Mouse (Mus musculus) intestine, postnatal 0 days (tissue): Measurements from ENCODE around the gene Ptges3l. TPM values are rescaled to one million over a fixed set of nuclear protein-coding genes. Genes with fewer than 3 reads are reported as not detected.

ENCODE experiments used
- ATAC-seq: fragments of 200-750 bp; cut with Nextera tagmentation; 2 replicates; pipeline ENCODE4 v1.8.0; 2017; ENCODE audit warnings: mild to moderate bottlenecking, moderate TSS enrichment, moderate library complexity
- H3K27ac ChIP-seq: fragments of 300-500 bp; sonication (generic); 2 replicates; pipeline ENCODE4 v1.5.1; 2014; ENCODE audit warnings: mild to moderate bottlenecking, low read depth, low read length, moderate library complexity
- H3K27me3 ChIP-seq: fragments of 300-500 bp; sonication (generic); replicated peaks from 2 replicates; pipeline ENCODE4 v1.6.1; 2014; ENCODE audit warnings: low read length, mixed read lengths; ENCODE audit not compliant: control insufficient read depth, insufficient read depth
- H3K36me3 ChIP-seq: fragments of 300-500 bp; sonication (generic); 2 replicates; pipeline ENCODE4 v1.6.1; 2014; ENCODE audit warnings: mild to moderate bottlenecking, moderate library complexity; ENCODE audit not compliant: control insufficient read depth, insufficient read depth
- H3K4me1 ChIP-seq: fragments of 300-500 bp; sonication (generic); replicated peaks from 2 replicates; pipeline ENCODE4 v1.6.1; 2014; ENCODE audit warnings: antibody characterized with exemption, low read length, mixed read lengths; ENCODE audit not compliant: control insufficient read depth, insufficient read depth
- H3K4me2 ChIP-seq: fragments of 300-500 bp; sonication (generic); replicated peaks from 2 replicates; pipeline ENCODE4 v1.6.1; 2014; ENCODE audit warnings: low read depth, mild to moderate bottlenecking, moderate library complexity
- H3K4me3 ChIP-seq: fragments of 300-500 bp; sonication (generic); 2 replicates; pipeline ENCODE4 v1.5.1; 2014; ENCODE audit warnings: low read depth, low read length
- H3K9ac ChIP-seq: fragments of 300-500 bp; sonication (generic); 2 replicates; pipeline ENCODE4 v1.6.1; 2014; ENCODE audit warnings: mild to moderate bottlenecking, low read depth, low read length
- H3K9me3 ChIP-seq: fragments of 300-500 bp; sonication (generic); 2 replicates; pipeline ENCODE4 v1.6.1; 2016; ENCODE audit warnings: mixed run types; ENCODE audit not compliant: control insufficient read depth
- CTCF ChIP-seq: sonication (generic); IDR thresholded peaks from 2 replicates; pipeline ENCODE4 v1.5.1; 2016; ENCODE audit warnings: low read depth, mild to moderate bottlenecking, control low read depth, antibody characterized with exemption, moderate library complexity
- WGBS: fragments of 180-500 bp; shearing (Covaris S2); extraction: QIAGEN DNeasy Blood & Tissue Kit; methylation state at CpG from one replicate; pipeline ENCODE4 v1.1.7; 2014; 5-methylcytosine and 5-hydroxymethylcytosine counted together
- polyA plus RNA-seq: library from polyadenylated mRNA; unstranded; fragments of >200 nt; fragmentation: Nextera tagmentation; extraction: Ambion mirVana; gene quantifications from 2 replicates; pipeline ENCODE4 v1.2.1, GENCODE M21; 2015

Gene Ptges3l
- polyA plus RNA-seq, 1 experiment from 2014 or later = 7.0 TPM

GRCm38 (mm10) chr11:101459716-101460115 lies 34.6 kb upstream of the Ptges3l start:
- H3K4me2 ChIP-seq = no peak overlapping the region
- H3K27me3 ChIP-seq = no peaks in the 10 kb centered on the region
- no peak for TF ChIP-seq CTCF
- peaks cover 64% of the 10 kb centered on the region for H3K36me3 ChIP-seq
- no peak overlapping the region for H3K4me3 ChIP-seq
- no peaks in the 10 kb centered on the region for H3K9me3 ChIP-seq
- H3K4me1 ChIP-seq = 0 out of 2 replicates have a peak, but pooled peaks cover 2% of the 10 kb centered on the region
- WGBS = 68% methylated on average over 6 of the region's 6 CpGs
- H3K9ac ChIP-seq = no peak overlapping the region
- no peak overlapping the region for H3K27ac ChIP-seq
- ATAC-seq = no peak

GRCm38 (mm10) chr11:101458217-101458616 lies 33.1 kb upstream of the Ptges3l start:
- no peak overlapping the region for H3K9ac ChIP-seq
- H3K36me3 ChIP-seq = peaks cover 70% of the 10 kb centered on the region
- no peaks in the 10 kb centered on the region for H3K4me1 ChIP-seq
- H3K27ac ChIP-seq = no peak overlapping the region; the same call in 1 of the 2 replicates
- ATAC-seq = no peak
- H3K27me3 ChIP-seq = no peaks in the 10 kb centered on the region
- WGBS = 85% methylated on average over 12 of the region's 12 CpGs
- no peaks in the 10 kb centered on the region for H3K9me3 ChIP-seq
- H3K4me2 ChIP-seq = no peak overlapping the region
- no peak overlapping the region for H3K4me3 ChIP-seq
- no peak for TF ChIP-seq CTCF

GRCm38 (mm10) chr11:101457631-101458030 lies 32.5 kb upstream of the Ptges3l start:
- Histone ChIP-seq H3K9me3 (no peaks in the 10 kb centered on the region), H3K4me2 (no peak overlapping the region), H3K9ac (no peak overlapping the region), H3K27ac (no peak overlapping the region; the same call in 1 of the 2 replicates), H3K4me1 (no peaks in the 10 kb centered on the region), H3K36me3 (peaks cover 68% of the 10 kb centered on the region), H3K27me3 (no peaks in the 10 kb centered on the region), H3K4me3 (no peak overlapping the region)
- WGBS = 91% methylated on average over 9 of the region's 9 CpGs
- no peak for ATAC-seq
- TF ChIP-seq CTCF = no peak

- no peak overlapping the region for H3K9ac ChIP-seq
- no peaks in the 10 kb centered on the region for H3K4me1 ChIP-seq
- no peaks in the 10 kb centered on the region for H3K27me3 ChIP-seq
- WGBS = 53% methylated on average over 7 of the region's 7 CpGs
- no peak for ATAC-seq
- peaks cover 51% of the 10 kb centered on the region for H3K36me3 ChIP-seq
- H3K4me2 ChIP-seq = no peak overlapping the region
- TF ChIP-seq CTCF = no peak
- H3K27ac ChIP-seq = no peak overlapping the region
- H3K9me3 ChIP-seq = no peaks in the 10 kb centered on the region
- no peak overlapping the region for H3K4me3 ChIP-seq
Observed at GRCm38 (mm10) chr11:101455627-101456026, 30.5 kb upstream of the Ptges3l start.

GRCm38 (mm10) chr11:101454702-101455101 lies 29.6 kb upstream of the Ptges3l start:
- 62% methylated on average over 6 of the region's 6 CpGs for WGBS
- no peak for ATAC-seq

GRCm38 (mm10) chr11:101452093-101452774 lies 27.1 kb upstream of the Ptges3l start:
- TF ChIP-seq CTCF = no peak
- Histone ChIP-seq H3K36me3 (peaks cover 17% of the 10 kb centered on the region), H3K9ac (no peak overlapping the region), H3K27me3 (no peaks in the 10 kb centered on the region), H3K4me1 (0 out of 2 replicates have a peak, but pooled peaks cover 5% of the 10 kb centered on the region), H3K27ac (peak overlapping the region; percentile 51), H3K4me3 (no peak overlapping the region), H3K4me2 (peak overlapping the region; percentile 51), H3K9me3 (no peaks in the 10 kb centered on the region)
- peak; percentile 62 for ATAC-seq
- 49% methylated on average over 10 of the region's 10 CpGs for WGBS

More at GRCm38 (mm10) chr11:101454702-101455101, 29.6 kb upstream of the Ptges3l start:
- no peak overlapping the region for H3K9ac ChIP-seq
- H3K27ac ChIP-seq = no peak overlapping the region
- no peaks in the 10 kb centered on the region for H3K9me3 ChIP-seq
- H3K27me3 ChIP-seq = no peaks in the 10 kb centered on the region
- TF ChIP-seq CTCF = no peak
- no peak overlapping the region for H3K4me2 ChIP-seq
- peaks cover 42% of the 10 kb centered on the region for H3K36me3 ChIP-seq
- no peaks in the 10 kb centered on the region for H3K4me1 ChIP-seq
- H3K4me3 ChIP-seq = no peak overlapping the region
